8 mouse cellular contexts compared by ENCODE assay signal in genomic region chrX:142389581-142390159, GRCm38 (mm10). TPM values are rescaled to one million over a fixed set of nuclear protein-coding genes. Genes with fewer than 3 reads are reported as not detected.
DNase-seq lines count a peak whose midpoint lies in the region; ATAC-seq lines count a peak whose summit lies in the region.

No protein-coding gene starts in this region.

- H3K4me2 ChIP-seq in heart, embryonic 14.5 days (ENCODE audit: low read length), result peak overlapping the region; percentile 67

- ATAC-seq in CD4-positive, CD25-positive, alpha-beta regulatory T cell, adult 4 months, result peak; percentile 35
- 0 out of 2 replicates have a peak, but pooled peaks have one; percentile 14 for ATAC-seq in heart, embryonic 14.5 days (ENCODE audit: insufficient number of reproducible peaks, insufficient read depth, low FRiP score, low read depth)
- no peak for ATAC-seq in megakaryocyte-erythroid progenitor cell, adult 5-6 weeks (replicated peaks; ENCODE audit: low FRiP score, low TSS enrichment, poor library complexity, severe bottlenecking)

- WGBS in heart, embryonic 14.5 days, result 17% methylated on average over 22 of the region's 22 CpGs

- no peaks in the 10 kb centered on the region for H3K36me3 ChIP-seq in heart, embryonic 14.5 days (ENCODE audit: control insufficient read depth, insufficient read depth, low read length)

- H3K27me3 ChIP-seq in heart, embryonic 14.5 days (ENCODE audit: control insufficient read depth, insufficient read depth, low read length), result no peaks in the 10 kb centered on the region

- peak overlapping the region; percentile 82 for H3K9ac ChIP-seq in heart, embryonic 14.5 days (ENCODE audit: low read length)

- no peaks in the 10 kb centered on the region for H3K9me3 ChIP-seq in heart, embryonic 14.5 days (ENCODE audit: control insufficient read depth, low read length)

- peak overlapping the region; percentile 65 to 90 for H3K4me3 ChIP-seq in heart, embryonic 14.5 days (ENCODE audit: control insufficient read depth in 1 of 2, insufficient read depth in 1 of 2, low read depth in 1 of 2, low read length in 2 of 2)

- H3K4me1 ChIP-seq in heart, embryonic 14.5 days (ENCODE audit: control insufficient read depth in 2 of 2, insufficient read depth in 2 of 2, low read length in 2 of 2), result peaks cover 0 to 5% of the 10 kb centered on the region in 2 experiments; a peak in 1 of 4 replicates

- H3K27ac ChIP-seq in heart, embryonic 14.5 days (replicated peaks in 1 of 2; ENCODE audit: control insufficient read depth in 1 of 2, insufficient read depth in 1 of 2, low read depth in 2 of 2, low read length in 2 of 2), result peak overlapping the region; percentile 85 to 92

- peak; percentile 54 to 57 for DNase-seq in B cell, adult 2 months
- DNase-seq in cerebellum, postnatal 25 days, result peak; percentile 28 to 40
- DNase-seq in layer of hippocampus, postnatal 10 days (ENCODE audit: low spot score in 2 of 2), result peak; percentile 14 to 35
- DNase-seq in lung, postnatal 4 days, result peak; percentile 10 to 21
- peak; percentile 33 for DNase-seq in spleen, adult 12 weeks (ENCODE audit: low spot score)

RNA-seq across cellular contexts. Expression of gene Acsl4, which starts 0.7 kb away (rescaled TPM):
- polyA plus RNA-seq in CD4-positive, CD25-positive, alpha-beta regulatory T cell, adult 4 months (2017; shearing (Covaris generic)), result 10 to 100 TPM; 36.7 to 38.0 TPM
- polyA plus RNA-seq in heart, embryonic 14.5 days (2014; fragmentation: Nextera tagmentation; extraction: Ambion mirVana), result 17.8 and 18.7 TPM in 2 replicates
- 10 to 100 TPM; 69.3 to 75.3 TPM for total RNA-seq in layer of hippocampus, postnatal 10 days (2021)
- total RNA-seq in megakaryocyte-erythroid progenitor cell, adult 5-6 weeks (2014; fragmentation: Nextera tagmentation), result 30.9 and 32.4 TPM in 2 replicates
- 34.2 and 43.7 TPM in 2 replicates for total RNA-seq in megakaryocyte-erythroid progenitor cell, adult 5-6 weeks (2017)
